Mouse (Mus musculus) midbrain, postnatal 0 days (tissue): ENCODE results near the gene Mrc2. TPM values are rescaled to one million over a fixed set of nuclear protein-coding genes. Genes with fewer than 3 reads are reported as not detected.

Experiments used
- ATAC-seq: fragments of 200-750 bp; cut with Nextera tagmentation; 2 replicates; pipeline ENCODE4 v1.8.0; 2017; ENCODE audit warnings: moderate number of reproducible peaks, mild to moderate bottlenecking, moderate TSS enrichment, moderate library complexity; ENCODE audit not compliant: low FRiP score
- DNase-seq: peaks from one replicate; pipeline ENCODE4 v3.0.0-alpha.2; 2015; ENCODE audit warnings: low spot score
- H3K27ac ChIP-seq: fragments of 300-500 bp; sonication (generic); 2 replicates; pipeline ENCODE4 v1.5.1; 2014; ENCODE audit warnings: low read depth, mild to moderate bottlenecking, low read length, mixed read lengths
- H3K27me3 ChIP-seq: fragments of 300-500 bp; sonication (generic); 2 replicates; pipeline ENCODE4 v1.6.1; 2014; ENCODE audit warnings: low read length, control low read depth, mixed read lengths; ENCODE audit not compliant: insufficient read depth
- H3K36me3 ChIP-seq: fragments of 300-500 bp; sonication (generic); 2 replicates; pipeline ENCODE4 v1.6.1; 2014; ENCODE audit warnings: low read length, control low read depth, mixed read lengths; ENCODE audit not compliant: insufficient read depth
- H3K4me1 ChIP-seq: fragments of 300-500 bp; sonication (generic); 2 replicates; pipeline ENCODE4 v1.6.1; 2014; ENCODE audit warnings: mild to moderate bottlenecking, control low read depth, antibody characterized with exemption, low read length, mixed read lengths; ENCODE audit not compliant: insufficient read depth
- H3K4me2 ChIP-seq: fragments of 300-500 bp; sonication (generic); 2 replicates; pipeline ENCODE4 v1.6.1; 2014; ENCODE audit warnings: low read depth, mild to moderate bottlenecking, low read length, mixed read lengths; ENCODE audit not compliant: poor library complexity, severe bottlenecking
- H3K4me3 ChIP-seq: fragments of 300-500 bp; sonication (generic); 2 replicates; pipeline ENCODE4 v1.5.1; 2014; ENCODE audit warnings: low read depth, mild to moderate bottlenecking, low read length, moderate library complexity
- H3K9ac ChIP-seq: fragments of 300-500 bp; sonication (generic); replicated peaks from 2 replicates; pipeline ENCODE4 v1.6.1; 2014; ENCODE audit warnings: mild to moderate bottlenecking, low read length, moderate library complexity, mixed read lengths; ENCODE audit not compliant: poor library complexity, severe bottlenecking
- H3K9me3 ChIP-seq: fragments of 300-500 bp; sonication (generic); 2 replicates; pipeline ENCODE4 v1.6.1; 2016; ENCODE audit warnings: low read length, control low read depth
- CTCF ChIP-seq: IDR thresholded peaks from 2 replicates; pipeline ENCODE4 v1.5.1; 2016; ENCODE audit warnings: antibody characterized with exemption, mild to moderate bottlenecking
- WGBS: fragments of 180-500 bp; shearing (Covaris S2); extraction: QIAGEN DNeasy Blood & Tissue Kit; methylation state at CpG from one replicate; pipeline ENCODE4 v1.1.7; 2014; 5-methylcytosine and 5-hydroxymethylcytosine counted together
- polyA plus RNA-seq: library from polyadenylated mRNA; unstranded; fragments of >200 nt; fragmentation: Nextera tagmentation; extraction: Ambion mirVana; gene quantifications from 2 replicates; pipeline ENCODE4 v1.2.1, GENCODE M21; 2015
- total RNA-seq: library from RNA; depleted of rRNA; stranded (reverse); fragments of >200 nt; gene quantifications from 2 replicates; pipeline ENCODE4 v1.2.3, GENCODE M21; 2014

Mrc2 gene
- total and polyA plus RNA-seq, 2 experiments from 2014 or later = 3.4 to 20.5 TPM

GRCm38 (mm10) chr11:105281763-105282459, 10.5 kb upstream of the Mrc2 start:
- ATAC-seq = no peak
- Histone ChIP-seq H3K4me2 (no peak overlapping the region), H3K27me3 (no peaks in the 10 kb centered on the region), H3K4me1 (no peaks in the 10 kb centered on the region), H3K9me3 (no peaks in the 10 kb centered on the region), H3K36me3 (peaks cover 37% of the 10 kb centered on the region), H3K9ac (no peak overlapping the region), H3K27ac (no peak overlapping the region), H3K4me3 (no peak overlapping the region)
- no peak for TF ChIP-seq CTCF
- no peak for DNase-seq
- WGBS = 74% methylated on average over 12 of the region's 12 CpGs

GRCm38 (mm10) chr11:105282460-105282859, 10.0 kb upstream of the Mrc2 start:
- H3K4me1 ChIP-seq = no peaks in the 10 kb centered on the region
- no peak for TF ChIP-seq CTCF
- no peak overlapping the region for H3K4me2 ChIP-seq
- ATAC-seq (no peak), DNase-seq (peak; percentile 17)
- no peak overlapping the region for H3K27ac ChIP-seq
- no peaks in the 10 kb centered on the region for H3K27me3 ChIP-seq
- WGBS = 87% methylated on average over 2 of the region's 2 CpGs
- no peaks in the 10 kb centered on the region for H3K9me3 ChIP-seq
- H3K4me3 ChIP-seq = no peak overlapping the region
- H3K36me3 ChIP-seq = peaks cover 33% of the 10 kb centered on the region
- H3K9ac ChIP-seq = no peak overlapping the region

- Histone ChIP-seq H3K4me2 (no peak overlapping the region), H3K36me3 (peaks cover 28% of the 10 kb centered on the region), H3K27ac (no peak overlapping the region), H3K4me3 (no peak overlapping the region), H3K9ac (no peak overlapping the region), H3K4me1 (no peaks in the 10 kb centered on the region), H3K27me3 (no peaks in the 10 kb centered on the region), H3K9me3 (no peaks in the 10 kb centered on the region)
- no peak for TF ChIP-seq CTCF
- ATAC-seq (no peak), DNase-seq (no peak)
- WGBS = 93% methylated on average over 9 of the region's 9 CpGs
These were observed 9.4 kb upstream of the Mrc2 start for GRCm38 (mm10) chr11:105283016-105283415.

- DNase-seq (no peak), ATAC-seq (no peak)
- H3K4me3 ChIP-seq = no peak overlapping the region
- H3K9ac ChIP-seq = no peak overlapping the region
- no peak overlapping the region for H3K27ac ChIP-seq
- no peaks in the 10 kb centered on the region for H3K9me3 ChIP-seq
- no peak overlapping the region for H3K4me2 ChIP-seq
- 0 out of 2 replicates have a peak, but pooled peaks cover 1% of the 10 kb centered on the region for H3K27me3 ChIP-seq
- peaks cover 19% of the 10 kb centered on the region for H3K36me3 ChIP-seq
- no peak for TF ChIP-seq CTCF
- H3K4me1 ChIP-seq = no peaks in the 10 kb centered on the region
- WGBS = 47% methylated on average over 3 of the region's 3 CpGs
These were observed 6.7 kb upstream of the Mrc2 start for GRCm38 (mm10) chr11:105285720-105286119.

GRCm38 (mm10) chr11:105289403-105289802, 3.0 kb upstream of the Mrc2 start:
- Histone ChIP-seq H3K9ac (no peak overlapping the region), H3K4me1 (0 out of 2 replicates have a peak, but pooled peaks cover 6% of the 10 kb centered on the region), H3K27ac (no peak overlapping the region), H3K4me2 (no peak overlapping the region), H3K4me3 (no peak overlapping the region), H3K36me3 (peaks cover 5% of the 10 kb centered on the region; the same call in 1 of the 2 replicates), H3K9me3 (no peaks in the 10 kb centered on the region), H3K27me3 (0 out of 2 replicates have a peak, but pooled peaks cover 10% of the 10 kb centered on the region)
- ATAC-seq (no peak), DNase-seq (no peak)
- WGBS = 77% methylated on average over 3 of the region's 3 CpGs
- TF ChIP-seq CTCF = no peak

GRCm38 (mm10) chr11:105291681-105292123, 741 bp upstream of the Mrc2 start:
- Histone ChIP-seq H3K9ac (no peak overlapping the region), H3K4me3 (peak overlapping the region; percentile 53), H3K27me3 (0 out of 2 replicates have a peak, but pooled peaks cover 10% of the 10 kb centered on the region), H3K4me1 (0 out of 2 replicates have a peak, but pooled peaks cover 6% of the 10 kb centered on the region), H3K4me2 (peak overlapping the region; percentile 99), H3K9me3 (no peaks in the 10 kb centered on the region), H3K27ac (no peak overlapping the region), H3K36me3 (no peaks in the 10 kb centered on the region)
- no peak for TF ChIP-seq CTCF
- ATAC-seq = 0 out of 2 replicates have a peak, but pooled peaks have one; percentile 1
- DNase-seq = no peak
- 7% methylated on average over 10 of the region's 10 CpGs for WGBS
